Mouse (Mus musculus) MEL-GATA-1-ER (cell line): Measurements from ENCODE around the gene Rnf114.

Experiments
- DNase-seq: peaks from one replicate; pipeline ENCODE4 v3.0.0-alpha.2; 2012; ENCODE audit warnings: low read depth; ENCODE audit errors: extremely low read depth

Gene Rnf114

DNA sequence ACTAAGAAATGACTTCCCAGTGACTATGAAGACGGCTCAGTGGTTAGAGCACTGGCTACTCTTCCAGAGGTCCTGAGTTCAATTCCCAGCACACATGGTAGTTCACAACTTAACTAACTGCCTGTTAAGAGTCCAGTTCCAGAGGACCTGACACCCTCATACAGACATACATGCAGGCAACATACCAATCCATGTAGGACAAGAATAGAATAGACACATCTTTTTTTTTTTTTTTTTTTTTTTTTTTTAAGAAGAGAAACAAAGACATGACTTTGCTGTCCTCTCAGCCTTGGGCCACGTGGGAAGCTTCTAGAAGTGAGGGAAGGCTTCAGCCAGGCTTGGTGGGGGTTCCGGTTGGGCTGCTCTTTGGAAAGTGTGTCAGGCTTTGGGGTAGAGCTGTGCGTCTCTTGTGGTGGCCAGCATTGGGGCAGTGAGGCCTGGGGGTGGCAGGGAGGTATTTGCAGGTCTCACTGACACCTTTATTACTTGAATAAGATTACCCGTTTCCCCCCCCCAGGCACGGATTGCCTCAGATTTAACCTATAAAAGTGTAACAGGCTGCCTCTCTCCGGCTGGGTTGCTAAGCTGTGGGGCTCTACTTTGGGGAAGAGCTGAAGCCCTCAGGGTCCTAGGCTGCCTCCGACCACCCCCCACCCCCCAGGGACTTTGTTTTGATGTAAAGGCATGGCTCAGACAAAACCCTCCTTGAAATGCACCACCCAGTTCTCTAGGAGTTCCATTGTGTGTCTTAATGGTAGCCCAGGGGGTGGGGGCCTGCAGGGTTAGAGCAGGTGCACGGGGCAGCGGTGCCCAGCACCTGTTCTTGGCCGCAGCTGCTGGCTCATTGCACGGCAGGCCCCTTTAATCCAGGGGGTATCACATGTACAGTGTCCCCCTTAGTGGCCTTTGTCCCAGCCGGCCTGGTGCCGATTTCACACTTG lies 47.4 kb downstream of the Rnf114 start:
- DNase-seq: no peak

DNA sequence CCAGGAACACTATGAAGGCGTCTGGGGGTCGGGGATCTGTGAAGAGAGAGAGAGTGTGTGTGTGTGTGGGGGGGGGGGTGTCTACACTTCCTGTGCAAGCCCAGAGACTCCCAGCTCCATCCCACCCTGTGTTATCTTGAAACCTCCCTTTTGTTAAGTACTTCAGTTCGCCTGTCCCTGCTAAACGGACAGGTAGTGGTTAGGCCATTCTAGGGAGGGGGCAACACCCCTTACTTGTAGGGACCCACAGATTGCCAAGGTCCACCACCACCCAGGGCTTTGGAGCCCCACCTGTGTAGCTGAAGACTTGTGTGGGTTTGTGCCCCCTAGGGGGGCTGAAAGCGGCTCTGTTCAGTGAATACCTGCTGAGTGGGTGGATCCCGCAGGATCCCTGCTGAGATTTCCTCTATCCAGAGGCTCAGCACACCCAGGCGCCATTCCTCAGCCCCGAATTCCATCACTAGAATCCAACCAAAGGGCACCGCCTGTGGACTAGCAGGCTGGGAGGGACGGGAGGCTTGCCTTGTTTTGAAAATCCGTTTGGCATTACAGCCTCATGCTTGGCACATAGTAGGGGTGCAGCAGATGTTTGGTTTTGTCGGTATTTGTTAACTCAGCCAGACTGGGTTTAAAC lies 48.1 kb downstream of the Rnf114 start:
- DNase-seq: no peak

DNA sequence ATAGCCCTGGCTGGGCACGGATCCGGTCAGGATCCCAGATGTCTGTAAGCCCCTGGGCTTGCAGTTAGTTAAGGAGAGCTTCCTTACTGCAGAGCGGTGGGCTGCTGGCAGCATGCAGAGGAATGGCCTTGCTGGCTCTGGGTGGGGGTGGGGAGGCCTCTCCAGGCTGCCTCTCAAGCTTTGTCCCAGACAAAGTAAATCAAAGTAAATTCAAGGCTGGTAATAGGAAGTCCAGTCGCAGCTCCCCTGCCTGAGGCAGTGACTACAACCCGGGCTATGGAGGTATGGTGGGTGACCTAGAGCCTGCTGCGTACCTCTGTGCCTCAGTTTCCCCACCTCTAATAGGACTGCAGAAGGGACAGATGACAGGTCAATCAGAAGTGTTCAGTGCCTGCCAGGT lies 48.9 kb downstream of the Rnf114 start:
- DNase-seq: no peak

DNA sequence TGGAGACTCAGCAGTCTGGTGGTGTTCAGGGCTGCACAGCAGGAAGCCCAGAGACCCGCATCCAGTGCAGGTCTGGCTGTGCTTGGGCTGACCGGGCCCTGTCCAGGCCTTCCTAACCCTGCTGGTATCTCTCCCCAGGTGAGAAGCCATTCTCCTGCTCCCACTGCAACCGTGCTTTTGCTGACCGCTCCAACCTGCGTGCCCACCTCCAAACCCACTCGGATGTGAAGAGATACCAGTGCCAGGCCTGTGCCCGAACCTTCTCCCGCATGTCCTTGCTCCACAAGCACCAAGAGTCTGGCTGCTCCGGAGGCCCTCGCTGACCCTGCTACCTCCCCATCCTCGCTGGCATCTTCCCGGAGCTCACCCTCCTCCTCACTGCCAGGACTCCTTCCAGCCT lies 49.3 kb downstream of the Rnf114 start:
- no peak for DNase-seq

DNA sequence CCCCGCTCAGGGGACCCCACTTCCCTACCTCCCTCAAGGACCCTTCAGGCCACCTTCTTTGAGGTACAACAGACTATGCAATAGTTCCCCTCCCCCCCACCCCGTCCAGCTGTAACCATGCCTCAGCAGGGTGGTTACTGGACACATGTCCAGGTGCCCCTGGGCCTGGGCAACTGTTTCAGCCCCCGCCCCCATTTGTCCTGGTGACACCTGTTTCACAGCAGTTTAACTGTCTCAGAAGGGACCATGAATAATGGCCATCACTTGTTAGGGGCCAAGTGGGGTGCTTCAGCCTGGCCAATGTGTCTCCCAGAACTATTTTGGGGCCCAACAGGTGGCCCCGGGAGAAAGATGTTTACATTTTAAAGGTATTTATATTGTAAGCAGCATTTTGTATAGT lies 49.9 kb downstream of the Rnf114 start:
- DNase-seq: no peak

DNA sequence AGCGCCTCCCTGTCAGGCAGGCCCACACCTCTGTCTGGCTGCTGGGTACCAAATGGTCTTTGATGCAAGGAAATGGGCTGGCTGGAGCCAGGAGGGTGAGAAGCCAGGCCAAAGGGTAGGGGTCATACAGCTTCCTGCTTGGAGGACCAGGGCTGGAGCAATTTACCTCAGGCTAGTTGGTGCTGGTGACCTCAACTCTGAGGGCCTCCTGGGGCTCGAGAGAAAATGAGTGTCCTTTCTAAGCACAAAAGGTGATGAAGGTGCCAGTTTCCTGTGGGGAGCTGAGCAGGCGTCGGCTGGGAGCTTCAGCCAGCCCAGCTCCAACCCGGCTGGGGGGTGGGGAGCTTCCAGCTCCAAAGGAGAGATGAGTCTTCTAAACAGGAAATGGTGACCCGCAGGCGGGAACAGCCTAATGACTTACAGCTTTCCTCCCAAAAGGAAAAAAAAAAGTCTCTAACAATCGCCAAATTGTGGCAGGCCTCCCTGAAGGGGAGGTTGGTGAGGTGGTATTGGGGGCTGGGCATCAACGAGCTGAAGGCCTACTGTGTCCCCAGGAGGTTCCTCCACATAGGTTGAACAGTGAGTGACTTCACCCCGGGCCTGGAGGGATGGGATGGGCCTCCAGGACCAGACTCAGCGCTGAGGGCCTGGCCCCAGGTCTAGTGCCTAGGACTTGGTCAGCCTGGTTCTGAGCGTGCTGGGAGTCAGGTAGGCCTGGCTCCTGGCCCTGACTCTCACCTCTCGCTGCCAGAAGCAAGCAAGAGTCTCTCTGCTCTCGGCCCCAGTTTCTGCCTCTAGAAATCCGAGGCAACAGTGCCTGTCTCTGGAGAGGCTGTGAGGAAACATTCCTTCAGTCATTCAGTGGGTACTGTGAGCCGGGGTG lies 50.9 kb downstream of the Rnf114 start:
- no peak for DNase-seq

DNA sequence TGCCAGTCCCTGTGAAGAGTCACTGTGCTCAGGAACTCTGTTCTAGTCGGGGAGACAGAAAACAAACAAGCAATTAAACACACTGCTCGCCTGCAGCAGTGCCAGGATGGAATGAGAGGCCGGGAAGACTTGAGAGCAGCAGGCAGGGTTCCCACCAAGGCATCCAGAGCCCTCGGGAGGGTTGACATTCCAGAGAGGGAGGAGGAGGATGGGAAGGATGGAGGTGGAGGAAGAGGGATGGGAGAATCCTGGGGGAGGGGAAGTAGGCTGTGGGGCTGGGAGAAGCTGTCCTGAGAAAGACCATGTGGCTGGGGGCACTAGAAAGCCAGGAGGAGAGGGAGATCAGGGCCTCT lies 51.5 kb downstream of the Rnf114 start:
- no peak for DNase-seq

DNA sequence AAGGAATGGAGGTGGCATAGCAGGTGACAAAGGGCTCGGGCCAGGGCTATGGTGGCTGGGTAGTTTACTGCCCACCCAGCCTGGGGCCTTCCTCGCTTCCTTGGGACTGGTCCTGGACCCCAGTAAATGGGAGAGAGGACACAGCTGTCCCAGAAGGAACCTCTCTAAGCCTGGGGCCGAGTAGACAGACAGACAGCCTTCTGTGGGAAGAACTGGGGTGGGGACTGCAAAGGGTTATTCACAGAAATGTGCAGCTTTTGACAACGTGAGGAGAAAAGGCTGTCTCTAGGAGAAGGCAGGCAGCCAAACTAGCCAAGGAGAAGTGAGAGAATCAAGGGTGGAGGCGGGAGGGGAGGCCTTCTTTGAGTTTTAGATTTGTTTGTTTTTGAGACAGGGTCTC lies 52.0 kb downstream of the Rnf114 start:
- DNase-seq: no peak

DNA sequence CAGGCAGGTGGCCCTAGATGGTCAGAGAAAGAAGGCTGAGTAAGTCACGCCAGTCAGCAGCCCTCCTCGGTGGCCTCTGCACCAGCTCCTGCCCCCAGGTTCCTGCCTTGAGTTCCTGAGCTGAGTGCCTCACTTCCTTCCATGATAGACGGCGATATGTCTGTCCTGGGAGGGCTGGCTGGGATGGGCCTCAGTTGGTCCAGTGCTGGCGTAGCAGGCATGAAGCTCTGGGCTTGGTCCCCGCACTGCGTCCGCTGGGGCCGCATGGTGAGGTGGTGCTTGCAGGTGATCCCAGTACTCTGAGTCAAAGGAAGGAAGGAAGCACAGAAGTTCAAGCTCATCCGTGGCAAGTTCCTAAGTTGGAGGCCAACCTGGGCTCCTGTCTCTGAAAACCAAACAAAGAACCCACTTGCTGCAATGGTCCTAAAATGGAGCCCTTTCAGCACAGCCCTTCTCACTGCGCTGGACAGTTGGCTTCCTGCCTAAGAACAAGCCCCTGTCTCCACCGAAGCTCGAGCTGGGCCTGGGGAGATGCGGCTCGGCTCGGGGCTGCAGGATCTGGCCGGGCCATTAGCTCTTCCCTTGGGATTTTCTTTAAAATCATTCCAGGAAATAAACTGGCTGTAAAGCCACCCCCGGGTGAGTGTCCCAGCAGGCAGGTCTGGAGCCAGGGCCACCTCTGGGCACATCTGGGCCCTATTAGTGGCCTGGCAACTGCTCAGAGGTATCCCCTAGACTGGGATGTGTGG lies 54.2 kb downstream of the Rnf114 start:
- no peak for DNase-seq

DNA sequence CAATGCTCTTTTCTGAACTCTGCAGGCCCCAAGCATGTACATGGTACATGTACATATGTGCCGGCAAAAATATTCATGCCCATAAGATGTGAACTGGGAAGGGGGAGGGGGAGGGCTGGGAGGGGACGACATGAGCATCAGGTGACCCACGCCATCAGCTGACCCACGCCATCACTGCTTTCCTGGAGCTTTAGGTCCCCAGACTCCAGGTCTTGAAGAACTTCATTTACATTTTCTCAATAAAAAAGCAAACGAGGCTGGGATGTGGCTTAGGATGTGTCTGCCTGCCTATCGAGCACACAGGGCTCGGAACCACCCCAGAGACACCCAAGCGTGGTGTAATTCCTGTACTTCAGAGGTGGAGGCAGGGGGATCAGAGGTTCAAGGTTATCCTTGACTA lies 55.0 kb downstream of the Rnf114 start:
- no peak for DNase-seq

DNA sequence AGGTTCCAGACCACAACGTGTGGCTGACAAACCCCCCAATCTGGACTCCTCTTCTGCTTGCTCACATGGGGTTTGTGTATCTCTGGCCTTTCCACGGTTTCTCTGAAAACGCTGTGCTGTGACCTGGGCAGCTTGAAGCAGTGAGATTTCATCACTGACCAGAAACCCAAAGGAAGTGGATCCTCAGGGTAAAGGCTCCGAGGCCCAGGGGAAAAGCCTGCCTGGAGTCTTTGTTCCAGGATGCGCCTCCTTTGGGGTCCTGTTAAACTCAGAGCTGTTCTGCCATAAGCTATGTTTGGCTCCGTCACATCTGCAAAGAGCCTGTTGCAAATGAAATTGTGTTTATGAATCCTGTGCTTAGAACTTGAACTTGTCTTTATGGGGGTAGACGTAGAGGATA lies 56.5 kb downstream of the Rnf114 start:
- DNase-seq: no peak

DNA sequence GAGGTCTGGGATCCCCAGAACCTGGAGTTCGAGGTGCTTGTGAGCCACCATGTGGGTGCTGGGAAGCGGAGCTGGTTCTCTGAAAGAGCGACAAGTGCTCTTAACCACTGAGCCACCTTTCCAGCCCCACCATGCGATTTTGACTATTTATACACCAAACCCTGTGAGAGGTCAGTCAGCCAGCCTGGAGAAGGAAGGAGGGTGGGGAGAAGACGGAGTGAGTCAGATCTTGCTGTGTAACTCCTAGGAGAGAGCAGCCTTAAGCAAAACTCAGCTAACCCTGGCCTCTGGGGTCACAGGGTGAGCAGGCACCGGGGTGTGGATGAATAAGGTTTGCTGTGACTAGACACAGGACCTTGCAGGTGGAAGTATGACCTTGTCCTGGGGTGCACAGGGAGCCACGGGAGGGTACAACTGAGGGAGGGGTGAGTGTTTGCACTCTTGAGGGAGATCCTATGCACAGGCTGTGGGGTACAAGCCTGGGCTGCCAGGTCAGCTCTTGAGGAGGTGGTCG lies 58.0 kb downstream of the Rnf114 start:
- no peak for DNase-seq

DNA sequence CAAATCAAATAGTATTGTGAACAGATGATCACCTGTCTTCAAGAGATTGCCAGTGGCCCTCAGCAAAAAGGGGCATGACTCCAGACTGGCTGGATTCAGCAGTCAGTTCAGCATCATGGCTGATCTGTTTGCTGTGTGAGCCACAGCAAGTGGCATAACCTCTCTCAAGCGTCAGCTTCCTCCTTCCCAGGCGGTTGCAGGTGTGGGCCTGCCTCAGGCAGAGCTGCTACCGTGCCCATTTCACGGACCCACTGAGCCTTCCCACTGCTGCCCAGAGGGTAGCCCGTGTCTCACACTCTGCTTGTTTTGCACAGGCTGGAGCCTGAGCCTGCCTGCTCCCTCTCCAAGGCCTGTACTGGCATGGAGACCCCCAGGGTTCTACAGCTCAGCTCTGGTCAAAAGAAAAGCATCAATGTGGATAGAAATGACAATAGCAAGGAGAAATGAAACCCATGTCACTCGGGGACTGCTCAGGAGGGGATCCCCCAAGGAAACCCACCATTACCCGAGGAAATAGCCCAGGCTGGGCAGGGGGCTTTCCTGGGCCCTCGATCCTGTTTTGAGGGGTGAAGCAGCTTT lies 59.0 kb downstream of the Rnf114 start:
- no peak for DNase-seq

DNA sequence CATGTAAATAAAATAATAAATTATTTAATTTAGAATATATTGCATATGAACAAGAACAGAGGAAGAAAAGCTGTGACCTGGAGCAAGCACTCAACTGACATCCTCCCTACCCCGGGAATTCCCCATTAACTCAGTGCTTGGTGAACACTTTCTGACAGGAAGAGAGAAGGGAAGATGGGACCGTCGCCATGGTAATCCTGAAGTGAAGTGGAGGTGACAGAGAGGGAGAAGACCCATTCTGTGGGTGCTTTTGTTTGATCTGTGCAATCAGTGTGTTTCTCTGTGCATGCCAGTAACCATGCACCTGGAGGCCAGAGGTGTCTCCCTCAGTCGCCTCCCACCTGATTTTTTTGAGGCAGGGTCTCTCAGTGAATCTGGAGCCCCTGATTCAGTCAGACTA lies 59.8 kb downstream of the Rnf114 start:
- DNase-seq: no peak

DNA sequence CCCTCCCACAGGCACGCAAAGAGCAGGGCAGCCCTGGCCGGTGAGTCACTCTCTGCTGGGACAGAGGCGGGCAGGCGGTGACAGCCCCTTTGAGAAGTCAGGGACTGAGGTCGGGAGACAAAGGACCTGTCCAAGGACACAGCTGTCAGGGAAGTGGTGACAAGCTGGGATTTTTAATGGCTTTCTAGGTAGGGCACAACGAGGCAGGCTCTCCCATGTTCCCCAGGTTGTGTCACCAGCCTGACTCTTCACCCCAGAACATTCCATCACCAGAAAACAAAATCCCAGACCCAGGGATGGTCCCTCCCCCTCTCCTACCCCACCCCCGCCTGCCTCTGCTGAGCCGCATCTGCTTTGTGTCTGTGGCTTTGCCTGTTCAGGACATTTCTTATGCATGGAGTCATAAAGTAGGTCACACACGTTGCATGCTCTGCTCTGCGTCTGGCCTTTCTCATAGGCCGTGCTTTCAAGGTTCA lies 60.5 kb downstream of the Rnf114 start:
- no peak for DNase-seq

DNA sequence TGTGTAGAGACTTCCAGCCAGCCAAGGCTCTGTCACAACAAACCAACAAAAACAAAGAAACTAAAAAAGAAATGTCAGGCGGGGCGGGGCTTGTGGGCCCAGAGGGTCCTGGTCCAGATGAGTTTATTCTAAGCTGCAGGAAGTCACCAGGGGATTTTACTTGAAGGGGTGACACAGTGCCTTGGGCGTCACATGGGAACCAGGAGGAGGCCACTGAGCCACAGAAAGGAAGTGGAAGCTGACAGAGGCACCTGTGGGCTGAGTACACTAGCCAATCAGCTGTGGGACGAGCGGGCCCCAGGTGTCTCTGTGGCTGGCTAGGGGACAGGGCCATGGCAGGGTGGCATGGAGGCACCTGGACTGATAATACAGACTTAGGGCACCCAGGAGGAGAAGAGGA lies 63.3 kb downstream of the Rnf114 start:
- DNase-seq: no peak

DNA sequence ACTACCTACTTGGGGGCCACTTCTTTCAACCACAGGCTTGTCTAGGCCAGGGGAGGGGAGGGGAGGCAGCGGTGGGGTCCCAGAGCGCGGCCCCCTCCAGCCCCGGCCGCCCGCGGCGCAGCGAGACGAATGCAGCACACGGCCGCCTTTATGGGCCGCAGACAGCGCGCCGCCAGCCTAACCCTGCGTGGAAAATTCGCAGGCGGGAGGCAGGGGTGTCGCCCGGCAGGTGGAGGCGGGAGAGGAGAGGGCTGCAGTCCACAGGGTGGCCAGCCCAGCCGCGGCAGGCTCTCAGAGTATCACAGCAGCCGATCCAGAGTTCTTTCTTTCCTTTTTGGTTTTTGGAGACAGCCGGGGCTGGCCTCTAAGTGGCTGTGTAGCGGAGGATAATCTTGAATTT lies 67.0 kb downstream of the Rnf114 start:
- DNase-seq: no peak

DNA sequence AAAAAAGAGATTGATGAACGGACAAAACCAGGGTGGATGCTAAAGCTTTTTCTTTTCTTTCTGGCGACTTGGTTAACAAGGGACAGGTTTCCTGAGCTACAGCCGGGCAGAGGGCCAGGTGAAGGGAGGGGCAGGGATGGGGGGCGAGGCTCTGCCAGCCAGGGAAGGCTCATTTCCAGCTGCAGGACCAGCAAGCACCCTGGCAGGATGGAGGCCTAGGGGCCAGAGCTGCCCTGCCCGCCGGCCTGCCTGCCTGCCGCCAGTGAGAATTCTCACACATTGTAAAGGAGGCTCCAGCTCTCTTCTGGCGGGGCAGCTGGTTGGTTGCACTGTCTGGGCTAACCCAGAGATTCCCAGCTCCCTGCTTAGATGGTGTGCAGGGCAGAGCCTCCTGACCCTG lies 69.7 kb downstream of the Rnf114 start:
- DNase-seq: no peak

DNA sequence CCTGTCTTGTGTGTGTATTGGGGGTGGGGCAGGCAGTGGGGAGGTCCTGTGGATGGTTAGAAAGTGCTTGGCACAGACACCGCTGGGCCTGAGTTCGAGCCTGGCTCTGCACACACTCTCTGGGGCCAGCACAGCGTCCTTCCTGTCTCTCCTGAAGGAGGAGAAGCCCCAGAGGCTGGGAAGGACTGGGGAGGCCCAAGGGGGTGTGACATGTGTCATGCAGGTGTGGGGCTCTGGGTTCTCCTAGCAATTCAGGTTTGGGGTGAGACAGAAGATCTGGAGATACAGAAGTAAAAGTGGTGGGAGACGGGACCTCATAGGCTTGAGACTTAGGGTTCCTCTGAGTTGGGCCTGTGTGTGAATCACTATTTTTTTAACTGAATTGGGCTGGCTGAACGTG lies 70.6 kb downstream of the Rnf114 start:
- DNase-seq: no peak

DNA sequence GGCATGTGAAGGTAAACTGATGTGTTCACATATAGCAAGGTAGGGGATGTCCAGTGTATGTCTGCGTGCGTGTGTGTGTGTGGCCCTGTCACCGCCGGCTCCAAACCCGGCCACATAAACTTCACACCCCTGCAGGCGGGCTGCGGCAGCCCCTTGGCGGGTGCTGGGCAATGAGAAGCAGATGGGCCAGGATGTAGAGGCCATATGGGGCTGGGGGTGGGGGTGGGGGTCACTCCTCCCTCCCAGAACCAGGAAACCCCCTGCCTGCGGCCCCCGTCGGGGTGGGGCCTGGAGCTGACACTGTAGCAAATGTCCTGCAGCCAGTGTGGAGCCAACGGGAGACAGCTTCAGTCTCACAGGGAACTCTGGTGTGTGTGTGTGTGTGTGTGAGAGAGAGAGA lies 71.3 kb downstream of the Rnf114 start:
- no peak for DNase-seq
